Mouse (Mus musculus) layer of hippocampus, adult 9-11 months (tissue): ENCODE measurements at regions not wholly inside any gene's neighbourhood (a gene's known extent, or its start where the extent isn't known, plus 50 kb on each side); places are given as distances from the start of the nearest gene placed in this dataset.

Experiments used
- DNase-seq: peaks from one replicate; pipeline ENCODE4 v3.0.0; 2022

GRCm38 (mm10) chr5:79679051-79679450 lies 1340.9 kb upstream of the Adgrl3 start:
- DNase-seq: no peak

GRCm38 (mm10) chr5:79680321-79680720 lies 1339.6 kb upstream of the Adgrl3 start:
- DNase-seq: no peak

GRCm38 (mm10) chr5:79706631-79707030 lies 1313.3 kb upstream of the Adgrl3 start:
- DNase-seq: peak; percentile 27

GRCm38 (mm10) chr5:79734885-79735284 lies 1285.1 kb upstream of the Adgrl3 start:
- no peak for DNase-seq

- no peak for DNase-seq
Measured at GRCm38 (mm10) chr5:79784391-79784790, 1235.5 kb upstream of the Adgrl3 start.

GRCm38 (mm10) chr5:79826531-79826930 lies 1193.4 kb upstream of the Adgrl3 start:
- no peak for DNase-seq

GRCm38 (mm10) chr5:79846456-79846855 lies 1173.5 kb upstream of the Adgrl3 start:
- DNase-seq: peak; percentile 32

GRCm38 (mm10) chr5:79855866-79856265 lies 1164.1 kb upstream of the Adgrl3 start:
- peak; percentile 45 for DNase-seq

GRCm38 (mm10) chr5:79900713-79901112 lies 1119.2 kb upstream of the Adgrl3 start:
- no peak for DNase-seq

GRCm38 (mm10) chr5:79905341-79905740 lies 1114.6 kb upstream of the Adgrl3 start:
- DNase-seq: peak; percentile 10
